In the genomic region with DNA sequence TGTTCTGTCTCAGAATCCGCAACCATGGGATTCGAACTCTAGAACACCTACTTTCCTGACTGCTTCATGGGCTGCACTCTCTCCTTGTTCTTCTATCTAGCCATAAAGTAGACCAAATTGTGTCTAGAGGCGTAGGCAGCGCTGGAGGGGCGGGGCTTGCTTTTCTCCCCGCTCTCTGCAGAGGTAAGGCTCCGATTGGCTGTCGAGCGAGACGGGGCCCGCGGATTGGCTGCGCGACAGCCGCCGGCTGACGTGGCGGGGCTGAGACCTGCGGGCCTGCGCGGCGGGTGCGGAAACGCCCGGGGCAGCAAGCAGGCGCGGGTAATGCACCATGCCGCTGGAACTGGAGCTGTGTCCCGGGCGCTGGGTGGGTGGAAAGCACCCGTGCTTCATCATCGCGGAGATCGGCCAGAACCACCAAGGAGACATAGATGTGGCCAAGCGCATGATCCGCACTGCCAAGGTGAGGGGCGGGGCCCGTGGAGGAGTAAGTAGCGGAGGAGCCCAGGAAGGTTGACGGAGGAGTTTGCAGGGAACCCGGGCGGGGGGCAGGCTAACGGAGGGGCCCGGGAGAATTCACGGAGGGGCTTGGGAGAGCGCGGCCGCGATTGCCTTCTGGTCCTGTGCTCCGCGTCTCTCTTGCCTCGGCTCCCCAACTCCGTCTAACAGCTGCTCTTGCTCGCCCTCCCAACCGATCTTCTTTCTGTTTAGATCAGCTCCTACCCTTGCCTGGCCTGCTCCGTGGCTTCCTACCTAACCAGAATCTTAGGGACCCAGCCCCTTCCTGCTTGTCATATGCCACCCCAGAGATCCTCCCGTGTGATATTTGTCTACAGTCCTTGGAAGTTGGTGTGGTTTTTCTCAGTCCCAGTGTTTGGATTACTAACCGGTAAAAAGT, we compare ENCODE assay signal across 8 mouse cellular contexts. TPM values are rescaled to one million over a fixed set of nuclear protein-coding genes. Genes with fewer than 3 reads are reported as not detected.
DNase-seq lines count a peak whose midpoint lies in the region; ATAC-seq lines count a peak whose summit lies in the region.

A gene (plus strand): TSS at position 221 of the 898 bp plus-strand sequence.

- peak within 1 kb of the TSS; percentile 92 for H3K4me2 ChIP-seq in lung, embryonic 16.5 days (ENCODE audit: low read depth, low read length)

- peak within 1 kb of the TSS; percentile 50 for H3K27ac ChIP-seq in lung, embryonic 16.5 days (ENCODE audit: low read length)

- H3K9ac ChIP-seq in lung, embryonic 16.5 days (ENCODE audit: low read length) = peak within 1 kb of the TSS; percentile 86

- H3K4me1 ChIP-seq in lung, embryonic 16.5 days (replicated peaks; ENCODE audit: control insufficient read depth, insufficient read depth, low read length) = peaks cover 21% of the 10 kb centered on the region

- no peaks in the 10 kb centered on the region for H3K27me3 ChIP-seq in lung, embryonic 16.5 days (ENCODE audit: control insufficient read depth, insufficient read depth, low read depth, low read length)

- peak; percentile 93 to 94 for ATAC-seq in hematopoietic stem cell, adult 5-6 weeks (replicated peaks in 1 of 2; ENCODE audit: insufficient read depth in 1 of 2, low FRiP score in 2 of 2, low TSS enrichment in 1 of 2, low read depth in 1 of 2, poor library complexity in 2 of 2, severe bottlenecking in 2 of 2)
- peak; percentile 98 for ATAC-seq in lung, embryonic 16.5 days (ENCODE audit: low read depth)

- H3K9me3 ChIP-seq in lung, embryonic 16.5 days (ENCODE audit: control insufficient read depth, low read length) = no peaks in the 10 kb centered on the region

- H3K36me3 ChIP-seq in lung, embryonic 16.5 days (ENCODE audit: control insufficient read depth, insufficient read depth, low read length) = peaks cover 11% of the 10 kb centered on the region

- peak; percentile 95 for DNase-seq in MEL-GATA-1-ER (ENCODE audit: extremely low read depth, low read depth)
- peak; percentile 90 for DNase-seq in cerebellum, adult 8-10 months
- peak; percentile 93 for DNase-seq in forelimb bud, embryonic 11.5 days (ENCODE audit: low read depth, low spot score)
- peak; percentile 67 for DNase-seq in layer of hippocampus, adult 9-10 months (ENCODE audit: low spot score)
- DNase-seq in ovary, postnatal 10 days (ENCODE audit: low spot score) = peak; percentile 85
- DNase-seq in thymus, postnatal 10 days (ENCODE audit: low spot score in 2 of 2) = peak; percentile 95 to 97

- H3K4me3 ChIP-seq in lung, embryonic 16.5 days (ENCODE audit: low read length) = peak within 1 kb of the TSS; percentile 89

- WGBS in lung, embryonic 16.5 days = under 1% methylated on average over 58 of the region's 58 CpGs

RNA-seq across cellular contexts. Expression of the gene that starts here (rescaled TPM):
- total RNA-seq in hematopoietic stem cell, adult 5-6 weeks (2017) = 47.3 and 48.7 TPM in 2 replicates
- 75.8 and 77.0 TPM in 2 replicates for polyA plus RNA-seq in lung, embryonic 16.5 days (2015; fragmentation: Nextera tagmentation; extraction: Ambion mirVana)

Comparison
In these comparisons a context has a peak if more than half of its experiments do, and no peak if none do; other contexts are left out.
1. Peak in every context shown above with its lines: DNase-seq, ATAC-seq, H3K4me3 ChIP-seq and H3K27ac ChIP-seq.